Mouse (Mus musculus) liver, embryonic 14.5 days (tissue): ENCODE results near the gene Atrnl1. TPM values are rescaled to one million over a fixed set of nuclear protein-coding genes. Genes with fewer than 3 reads are reported as not detected.
A peak's percentile ranks its signal among the peaks of the same experiment; 100 is the strongest.

Experiments
- ATAC-seq: fragments of 200-750 bp; cut with Nextera tagmentation; 2 replicates; pipeline ENCODE4 v1.8.0; 2017; ENCODE audit warnings: moderate number of reproducible peaks, mild to moderate bottlenecking, moderate library complexity; ENCODE audit not compliant: insufficient read depth
- DNase-seq, 3 experiments: peaks; one replicate each; pipeline ENCODE4 v3.0.0-alpha.2; 2012 to 2013; ENCODE audit warnings: low read depth in 3 of 3, low spot score in 3 of 3
- H3K27ac ChIP-seq: fragments of 300-500 bp; sonication (generic); 2 replicates; pipeline ENCODE4 v1.5.1; 2014; ENCODE audit warnings: moderate library complexity, mild to moderate bottlenecking, control low read depth, inconsistent platforms
- H3K27me3 ChIP-seq: fragments of 300-500 bp; sonication (generic); 2 replicates; pipeline ENCODE4 v1.6.1; 2014; ENCODE audit warnings: mild to moderate bottlenecking, low read length, moderate library complexity; ENCODE audit not compliant: control insufficient read depth, insufficient read depth
- H3K36me3 ChIP-seq: fragments of 300-500 bp; sonication (generic); replicated peaks from 2 replicates; pipeline ENCODE4 v1.6.1; 2014; ENCODE audit warnings: low read depth; ENCODE audit not compliant: control insufficient read depth, insufficient read depth
- H3K4me1 ChIP-seq, 2 experiments: fragments of 200-500 bp in 1 of 2; fragments of 300-500 bp in 1 of 2; sonication (generic) in 1 of 2; replicated peaks; 2 replicates each; pipeline ENCODE4 v1.6.1; 2012 to 2014; ENCODE audit warnings: antibody characterized with exemption in 1 of 2, inconsistent platforms in 1 of 2, low read length in 1 of 2; ENCODE audit not compliant: control insufficient read depth in 2 of 2, insufficient read depth in 2 of 2
- H3K4me2 ChIP-seq: fragments of 300-500 bp; sonication (generic); 2 replicates; pipeline ENCODE4 v1.6.1; 2014; ENCODE audit warnings: low read depth, mild to moderate bottlenecking, control low read depth, moderate library complexity
- H3K4me3 ChIP-seq, 2 experiments: fragments of 200-500 bp in 1 of 2; fragments of 300-500 bp in 1 of 2; sonication (generic) in 1 of 2; 2 replicates each; pipeline ENCODE4 v1.5.1; 2012 to 2014; ENCODE audit warnings: low read depth in 2 of 2, low read length in 2 of 2, mild to moderate bottlenecking in 2 of 2, control low read depth in 1 of 2, inconsistent platforms in 1 of 2, moderate library complexity in 1 of 2; ENCODE audit not compliant: insufficient read depth in 1 of 2
- H3K9ac ChIP-seq: fragments of 300-500 bp; sonication (generic); replicated peaks from 2 replicates; pipeline ENCODE4 v1.6.1; 2014; ENCODE audit warnings: mild to moderate bottlenecking, control low read depth, moderate library complexity
- H3K9me3 ChIP-seq: fragments of 300-500 bp; sonication (generic); 2 replicates; pipeline ENCODE4 v1.6.1; 2016; ENCODE audit warnings: low read length, mixed read lengths; ENCODE audit not compliant: control insufficient read depth
- CTCF ChIP-seq: IDR thresholded peaks from 2 replicates; pipeline ENCODE4 v1.5.1; 2016; ENCODE audit warnings: antibody characterized with exemption, low read depth, control low read depth
- EP300 ChIP-seq: IDR thresholded peaks from 2 replicates; pipeline ENCODE4 v1.6.1; 2016; ENCODE audit warnings: antibody characterized with exemption, low read depth
- WGBS: fragments of 180-500 bp; shearing (Covaris S2); extraction: QIAGEN DNeasy Blood & Tissue Kit; methylation state at CpG from one replicate; pipeline ENCODE4 v1.1.7; 2014; ENCODE audit not compliant: insufficient replicate concordance; 5-methylcytosine and 5-hydroxymethylcytosine counted together
- polyA plus RNA-seq, 2 experiments: library from polyadenylated mRNA; depleted of rRNA in 1 of 2; stranded (reverse) in 1 of 2; unstranded in 1 of 2; fragments of >200 nt; fragmentation: Nextera tagmentation in 1 of 2; extraction: Ambion mirVana in 1 of 2; gene quantifications; 2 replicates each; pipeline versions ENCODE4 v1.2.1 to v1.2.3; 2012 to 2014

Atrnl1 gene
- polyA plus RNA-seq, 2 experiments, result 0.46 to 1.3 TPM

DNA sequence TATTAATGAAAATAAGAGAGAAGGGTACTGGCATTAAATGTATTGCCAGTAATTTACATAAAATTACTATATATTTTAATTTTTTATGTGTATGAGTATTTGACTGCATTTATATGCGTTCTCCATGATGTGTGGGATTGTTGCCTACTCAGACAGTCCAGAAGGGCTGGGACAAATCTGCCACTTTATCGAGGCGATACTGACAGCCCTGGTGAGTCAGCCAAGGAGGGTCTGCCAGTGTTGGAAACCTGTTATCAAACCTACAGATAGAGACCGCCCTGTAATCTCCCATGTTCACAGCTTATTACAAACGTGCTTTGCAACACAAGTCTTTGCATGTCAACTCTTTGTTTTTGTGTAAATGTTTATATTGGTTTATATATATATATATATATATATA, 347.9 kb downstream of the Atrnl1 start:
- ATAC-seq (peak; percentile 60; the same call in 1 of the 2 replicates), DNase-seq (no peak)
- no peaks in the 10 kb centered on the region for H3K27me3 ChIP-seq
- peaks cover 0 to 8% of the 10 kb centered on the region in 2 experiments; a peak in 2 of 4 replicates for H3K4me1 ChIP-seq
- H3K27ac ChIP-seq, result no peak overlapping the region
- 38% methylated on average over 5 of the region's 5 CpGs for WGBS
- H3K4me3 ChIP-seq, result no peak overlapping the region
- no peak overlapping the region for H3K4me2 ChIP-seq
- no peak overlapping the region for H3K9ac ChIP-seq
- TF ChIP-seq EP300 (no peak), CTCF (no peak)
- H3K36me3 ChIP-seq, result no peaks in the 10 kb centered on the region
- H3K9me3 ChIP-seq, result no peaks in the 10 kb centered on the region

DNA sequence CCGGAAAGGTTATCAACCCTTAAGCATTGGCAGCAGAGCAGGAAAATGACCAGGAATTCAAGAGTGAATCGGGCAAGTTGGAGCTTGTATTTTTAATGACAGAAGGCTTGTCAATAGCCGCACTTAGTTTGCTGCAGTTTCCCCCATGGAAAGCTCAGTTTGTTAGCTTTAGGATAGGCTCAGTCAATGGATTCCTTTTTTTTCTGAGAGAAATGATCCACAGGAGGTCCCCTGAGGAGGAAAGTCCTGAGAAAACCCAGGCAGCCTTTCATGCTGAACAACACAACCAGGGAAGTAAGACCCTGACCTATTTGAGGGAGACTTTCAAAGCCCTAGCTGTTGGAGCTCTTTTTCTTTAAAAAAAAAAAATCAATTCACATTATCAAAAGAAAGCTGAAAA, 350.5 kb downstream of the Atrnl1 start:
- Histone ChIP-seq H3K9me3 (no peaks in the 10 kb centered on the region), H3K36me3 (no peaks in the 10 kb centered on the region), H3K27ac (no peak overlapping the region), H3K4me3 (no peak overlapping the region), H3K9ac (no peak overlapping the region), H3K27me3 (no peaks in the 10 kb centered on the region), H3K4me2 (no peak overlapping the region), H3K4me1 (peaks cover 0 to 8% of the 10 kb centered on the region in 2 experiments; a peak in 2 of 4 replicates)
- 71% methylated on average over 3 of the region's 3 CpGs for WGBS
- no peak for TF ChIP-seq CTCF
- TF ChIP-seq EP300, result no peak
- ATAC-seq, result no peak
- no peak for DNase-seq

DNA sequence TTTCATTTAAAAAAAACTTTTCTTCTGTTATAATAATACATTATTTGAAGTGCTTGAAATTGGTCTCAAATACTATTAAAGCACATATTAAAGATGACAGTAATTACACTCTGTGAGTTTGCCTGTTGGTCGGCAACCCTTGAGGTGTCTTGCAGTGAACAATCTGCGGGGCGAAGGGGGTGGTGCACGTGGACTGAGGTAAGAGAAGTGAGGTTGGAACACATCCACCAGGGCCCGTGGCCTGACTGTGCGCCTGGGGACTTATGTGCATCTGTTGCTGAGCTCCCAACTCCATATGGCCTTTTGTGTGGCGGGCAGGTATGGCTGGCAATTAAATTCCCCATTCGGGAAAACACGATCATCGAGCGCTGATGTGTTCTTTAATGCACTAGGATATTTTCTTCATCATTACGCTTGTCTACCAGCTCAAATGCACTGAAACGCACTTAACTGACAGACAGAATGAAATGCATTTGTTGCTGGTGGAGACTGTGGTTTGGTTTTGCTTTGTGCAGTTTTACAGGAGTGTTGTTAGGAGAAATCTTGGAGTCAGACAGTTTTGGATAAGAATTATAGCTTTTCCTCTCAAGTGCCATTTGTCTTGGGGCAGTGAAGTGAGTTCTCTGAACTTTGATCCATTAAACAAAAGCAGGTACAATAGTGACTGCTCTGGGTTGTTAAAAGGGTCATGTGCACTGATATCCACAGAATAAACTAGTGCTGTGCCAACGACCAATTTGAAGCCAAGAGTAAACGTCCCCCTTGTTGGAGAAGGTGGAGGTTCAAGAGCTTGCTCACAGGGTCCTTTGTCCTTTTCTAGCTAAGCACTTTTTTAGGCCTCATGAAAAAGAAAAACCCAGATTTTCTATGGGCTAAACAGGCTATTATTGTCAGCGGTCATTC, 351.2 kb downstream of the Atrnl1 start:
- 81% methylated on average over 16 of the region's 16 CpGs for WGBS
- Histone ChIP-seq H3K9me3 (no peaks in the 10 kb centered on the region), H3K4me3 (no peak overlapping the region), H3K9ac (no peak overlapping the region), H3K4me1 (0 out of 4 replicates have a peak, but pooled peaks cover 0 to 5% of the 10 kb centered on the region in 2 experiments), H3K36me3 (no peaks in the 10 kb centered on the region), H3K27me3 (no peaks in the 10 kb centered on the region), H3K27ac (no peak overlapping the region), H3K4me2 (no peak overlapping the region)
- TF ChIP-seq EP300 (no peak), CTCF (no peak)
- no peak for DNase-seq
- ATAC-seq, result no peak

DNA sequence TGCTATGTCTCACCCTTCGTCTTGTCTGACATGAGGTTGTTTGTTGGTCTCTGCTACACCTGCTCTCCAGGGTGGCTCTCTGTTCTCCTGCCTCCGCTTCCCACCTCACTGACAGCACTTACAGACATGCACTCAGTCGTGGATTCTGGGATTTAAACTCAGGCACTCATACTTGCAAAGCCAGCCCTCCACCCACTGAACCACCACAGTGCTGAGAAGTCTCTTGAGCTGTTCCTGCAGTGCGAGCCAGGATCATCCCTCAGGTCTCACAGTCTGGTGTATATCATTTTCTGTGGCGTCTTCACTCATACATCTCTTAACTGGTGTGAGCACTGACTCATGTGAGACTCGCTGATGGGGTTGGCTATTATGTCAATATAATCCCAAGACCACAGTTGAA, 353.0 kb downstream of the Atrnl1 start:
- Histone ChIP-seq H3K36me3 (no peaks in the 10 kb centered on the region), H3K9ac (no peak overlapping the region), H3K4me2 (no peak overlapping the region), H3K4me3 (no peak overlapping the region), H3K9me3 (no peaks in the 10 kb centered on the region), H3K27me3 (no peaks in the 10 kb centered on the region), H3K4me1 (no peaks in the 10 kb centered on the region), H3K27ac (no peak overlapping the region)
- WGBS, result 60% methylated on average over 6 of the region's 6 CpGs
- TF ChIP-seq EP300, result no peak
- TF ChIP-seq CTCF, result no peak
- ATAC-seq (no peak), DNase-seq (no peak)

DNA sequence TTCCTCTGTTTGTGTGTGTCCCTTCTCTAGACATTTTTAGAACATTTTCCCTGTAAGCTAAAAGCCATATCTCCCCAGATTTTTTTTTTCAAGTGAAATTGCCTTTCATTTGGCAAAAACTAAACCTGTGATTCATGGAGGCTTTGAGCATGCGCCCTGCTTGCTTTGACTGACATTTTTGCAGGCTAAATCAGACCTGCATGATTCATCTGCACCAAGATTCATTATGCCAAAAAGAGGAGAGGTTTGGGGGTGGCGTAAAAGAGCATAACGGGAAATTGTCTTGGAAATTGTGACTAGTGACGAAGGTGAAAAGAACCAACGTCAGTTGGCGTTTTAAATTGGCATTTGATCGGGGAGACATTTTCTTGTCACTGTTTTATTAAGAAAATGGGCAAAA, 358.9 kb downstream of the Atrnl1 start:
- no peak for TF ChIP-seq EP300
- TF ChIP-seq CTCF, result no peak
- Histone ChIP-seq H3K9me3 (no peaks in the 10 kb centered on the region), H3K4me1 (no peaks in the 10 kb centered on the region), H3K36me3 (no peaks in the 10 kb centered on the region), H3K4me3 (no peak overlapping the region), H3K9ac (no peak overlapping the region), H3K4me2 (no peak overlapping the region), H3K27ac (no peak overlapping the region), H3K27me3 (no peaks in the 10 kb centered on the region)
- ATAC-seq (no peak), DNase-seq (no peak)
- WGBS, result 79% methylated on average over 7 of the region's 7 CpGs
